In the genomic region with DNA sequence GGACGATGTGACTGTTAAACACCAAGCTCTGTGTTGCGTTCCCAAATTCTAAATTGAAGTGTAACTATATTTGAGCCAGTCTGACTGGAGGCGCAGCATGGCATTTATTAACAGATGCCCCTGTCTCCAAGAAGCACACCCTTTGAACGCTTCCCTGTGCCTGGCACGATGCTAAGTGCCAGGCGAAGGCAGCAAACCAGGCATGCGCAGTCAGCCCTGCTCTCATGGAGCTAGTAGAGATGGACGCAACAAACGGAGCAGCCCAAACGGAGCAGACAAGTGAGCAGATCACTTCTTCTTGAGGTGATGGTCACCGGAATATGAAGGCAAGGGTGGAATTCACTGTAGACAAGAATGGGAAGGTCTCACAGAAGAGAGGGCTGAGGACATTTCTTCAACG, we compare ENCODE assay signal across 17 mouse cellular contexts. TPM values are rescaled to one million over a fixed set of nuclear protein-coding genes. Genes with fewer than 3 reads are reported as not detected.
A peak's percentile ranks its signal among the peaks of the same experiment; 100 is the strongest.
DNase-seq lines count a peak whose midpoint lies in the region; ATAC-seq and TF ChIP-seq lines count a peak whose summit lies in the region.
"Had no signal": no experiment of that assay in that cellular context is flagged by ENCODE, and none has a peak within 500 bp of the region (broad histone marks: within the 10 kb centered on the region; RNA-seq: fewer than 3 reads in every experiment).

No protein-coding gene starts in this region.

- H3K4me3 ChIP-seq in kidney, postnatal 0 days (replicated peaks; ENCODE audit: low read depth, low read length): no peak overlapping the region
- H3K4me3 ChIP-seq: liver, embryonic 15.5 days; neural tube, embryonic 13.5 days had no signal

- ATAC-seq in kidney, postnatal 0 days (replicated peaks; ENCODE audit: low FRiP score, low read depth): no peak
- ATAC-seq: midbrain, embryonic 16.5 days had no signal

- peaks cover 6% of the 10 kb centered on the region; the same call in 1 of the 2 replicates for H3K4me1 ChIP-seq in kidney, postnatal 0 days (replicated peaks; ENCODE audit: insufficient read depth, low read length)
- H3K4me1 ChIP-seq: liver, embryonic 15.5 days had no signal

- H3K27me3 ChIP-seq in kidney, postnatal 0 days (ENCODE audit: insufficient read depth, low read length): no peaks in the 10 kb centered on the region

- intact Hi-C loops in left cerebral cortex, postnatal 14 days (cut with DNase I): no loop called here

- H3K4me2 ChIP-seq in kidney, postnatal 0 days (ENCODE audit: low read length): peak overlapping the region; percentile 18; the same call in 1 of the 2 replicates
- H3K4me2 ChIP-seq: liver, embryonic 15.5 days; neural tube, embryonic 13.5 days had no signal

- no peaks in the 10 kb centered on the region for H3K36me3 ChIP-seq in kidney, postnatal 0 days (ENCODE audit: insufficient read depth, low read length)
- H3K36me3 ChIP-seq: liver, embryonic 15.5 days; neural tube, embryonic 13.5 days had no signal

- TF ChIP-seq CTCF in kidney, postnatal 0 days (IDR thresholded peaks at IDR 0.05; ENCODE audit: low read depth): no peak

- WGBS in kidney, postnatal 0 days: 26% methylated on average over 12 of the region's 12 CpGs

- no peak overlapping the region for H3K9ac ChIP-seq in kidney, postnatal 0 days (ENCODE audit: low read depth, low read length)
- H3K9ac ChIP-seq: liver, embryonic 15.5 days; neural tube, embryonic 13.5 days had no signal

- no peak overlapping the region for H3K27ac ChIP-seq in kidney, postnatal 0 days
- H3K27ac ChIP-seq: liver, embryonic 15.5 days; neural tube, embryonic 13.5 days had no signal

- DNase-seq in heart, adult 11 months: peak; percentile 91
- DNase-seq in heart, adult 9 months (ENCODE audit: low spot score in 2 of 2): no peak
- DNase-seq in kidney, adult 9 months: peak; percentile 31
- no peak for DNase-seq in kidney, adult 11 months
- DNase-seq in embryo, embryonic 11 days: peak; percentile 40
- peak; percentile 11 for DNase-seq in kidney, postnatal 0 days (ENCODE audit: low spot score)
- no peak for DNase-seq in adrenal gland, postnatal 36 days
- DNase-seq in left cerebral cortex, postnatal 14 days (ENCODE audit: low spot score in 2 of 2): no peak
- DNase-seq: adrenal gland, postnatal 10 days; lung, postnatal 36 days; right cerebral cortex, postnatal 14 days; thymus, postnatal 25 days had no signal

- no peaks in the 10 kb centered on the region for H3K9me3 ChIP-seq in kidney, postnatal 0 days (replicated peaks; ENCODE audit: low read length)
- H3K9me3 ChIP-seq: liver, embryonic 15.5 days; neural tube, embryonic 13.5 days had no signal

RNA-seq across cellular contexts. Expression of a gene that starts 8.1 kb away (rescaled TPM):
- polyA plus RNA-seq in kidney, postnatal 0 days (2015; fragmentation: Nextera tagmentation; extraction: Ambion mirVana): 413 and 438 TPM in 2 replicates
- total RNA-seq in adrenal gland, postnatal 36 days (2021): 10 to 100 TPM in 1 of 2 experiments, 1 to 10 TPM in 1; 8.9 to 13.1 TPM
- total RNA-seq in left cerebral cortex, postnatal 14 days (2021): not detected
- total RNA-seq: ES-E14; left cerebral cortex, postnatal 25 days had no signal

Comparison
In these comparisons a context has a peak if more than half of its experiments do, and no peak if none do; other contexts are left out.
1. DNase-seq: peak in heart, adult 11 months (single experiment), kidney, adult 9 months (single experiment), embryo, embryonic 11 days (single experiment) and kidney, postnatal 0 days (single experiment); none in heart, adult 9 months (0 of 2), kidney, adult 11 months (single experiment), adrenal gland, postnatal 36 days (0 of 2) and left cerebral cortex, postnatal 14 days (0 of 2).
2. RNA of a gene that starts 8.1 kb away (total RNA-seq): 8.9 to 13.1 TPM in adrenal gland, postnatal 36 days; not detected in left cerebral cortex, postnatal 14 days; every median in the first group is over 4 times any median in the second.